Mouse (Mus musculus): ENCODE measurements around the gene Fam57a.

GRCm38 (mm10) chr11:76196275-76196976 is 17.0 kb downstream of the Fam57a start:
- TF ChIP-seq MYOD1 (IDR thresholded peaks at IDR 0.05; ENCODE audit: control insufficient read depth, insufficient read length, low read depth), result no peak
- no peak for TF ChIP-seq CTCF (IDR thresholded peaks at IDR 0.05; ENCODE audit: control insufficient read depth, insufficient read depth, insufficient read length)
- no peak for TF ChIP-seq USF1 (IDR thresholded peaks at IDR 0.05; ENCODE audit: low read depth)
- no peak for TF ChIP-seq MYOG (IDR thresholded peaks at IDR 0.05; ENCODE audit: control insufficient read depth, extremely low read depth, insufficient read length)
- no peak for TF ChIP-seq CEBPB (IDR thresholded peaks at IDR 0.05; ENCODE audit: low read depth)
- no peak for TF ChIP-seq MAX (IDR thresholded peaks at IDR 0.05)
- TF ChIP-seq FOSL1 (IDR thresholded peaks at IDR 0.05; ENCODE audit: insufficient read depth, low read length, poor library complexity, severe bottlenecking), result no peak
